Mouse (Mus musculus) embryonic fibroblast, embryonic 13.5 days (primary cell): ENCODE data around the gene Pdxdc1.

Source experiments
- CTCF ChIP-seq: IDR thresholded peaks from 2 replicates; pipeline ENCODE4 v1.5.1; 2011; ENCODE audit warnings: mild to moderate bottlenecking, control low read depth, low read length, moderate library complexity, borderline replicate concordance; ENCODE audit not compliant: insufficient read depth
- POLR2A ChIP-seq: IDR thresholded peaks from 2 replicates; pipeline ENCODE4 v1.6.1; 2011; ENCODE audit warnings: low read depth, mild to moderate bottlenecking, control low read depth, low read length, moderate library complexity

- TF ChIP-seq CTCF (no peak), POLR2A (no peak)
These were observed 34.9 kb downstream of the Pdxdc1 start for GRCm38 (mm10) chr16:13867910-13868514.
